Mouse (Mus musculus) embryonic stem cell, embryonic (primary cell): ENCODE results near the gene Jph3.

Experiments used
- CTCF ChIA-PET, 4 experiments: fragments of 300-600 bp in 2 of 4; fragments of 350-600 bp in 2 of 4; sonication (Branson Sonifier 250); formaldehyde crosslinking; loops; one replicate each; lab custom pipeline; 2022; ENCODE audit warnings: inconsistent platforms in 2 of 4; lab: Charles Lee
- POLR2A ChIA-PET, 4 experiments: fragments of 300-600 bp in 2 of 4; fragments of 350-600 bp in 2 of 4; sonication (Branson Sonifier 250); formaldehyde crosslinking; loops; one replicate each; lab custom pipeline; 2022; ENCODE audit warnings: antibody characterized with exemption in 4 of 4, inconsistent platforms in 1 of 4; lab: Charles Lee

The Jph3 gene

DNA sequence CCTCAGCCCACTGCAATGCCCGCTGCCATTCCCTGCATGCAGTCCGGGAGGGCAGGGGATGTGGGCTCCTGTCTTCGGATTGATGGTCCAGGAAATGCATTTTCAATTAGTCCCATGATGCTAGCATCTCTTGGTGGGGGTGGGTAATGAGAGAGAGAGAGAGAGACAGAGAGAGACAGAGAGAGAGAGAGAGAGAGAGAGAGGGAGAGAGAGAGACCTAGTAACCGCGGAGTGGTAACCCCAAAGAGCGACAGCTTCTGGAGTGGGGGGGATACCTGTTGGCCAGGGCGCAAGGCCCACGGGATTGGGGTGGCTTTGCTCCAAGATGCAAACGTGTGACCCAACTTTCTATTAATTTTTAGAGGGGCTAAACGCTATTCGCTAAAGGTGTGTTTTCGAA lies at the start of gene Jph3:
Jph3 (plus strand) TSS at position 301 of the 400 bp plus-strand sequence.
- CTCF ChIA-PET = interaction anchor here in 1 of 4 experiments (0.6 kb wide), 1 partner anchor 502 kb away, joined by 3 read pairs; no protein-coding TSS in a partner anchor
- POLR2A ChIA-PET = interaction anchor here in 1 of 4 experiments (1.9 kb wide), 1 partner anchor 12 kb away, joined by 5 read pairs; no protein-coding TSS in a partner anchor

DNA sequence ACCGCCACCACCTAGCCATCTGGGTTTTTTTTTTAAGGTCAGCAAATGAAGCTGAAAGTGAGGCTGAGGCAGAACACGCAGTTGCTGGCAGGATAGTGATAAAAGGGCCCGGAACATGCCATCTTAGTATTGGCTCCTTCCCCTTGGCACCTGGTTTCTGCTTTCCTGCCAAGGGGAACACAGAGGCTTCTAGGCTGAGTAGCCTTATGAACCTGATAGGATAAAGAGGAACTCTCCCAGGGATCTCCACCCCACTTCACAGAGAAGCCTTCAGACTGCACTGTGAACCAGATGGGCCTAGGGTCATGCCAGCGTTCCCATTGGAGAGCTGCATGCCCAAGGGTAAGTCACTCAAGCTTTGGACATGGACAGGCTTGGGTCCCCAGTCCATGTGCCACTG lies 48.5 kb upstream of the Jph3 start:
- POLR2A ChIA-PET = no interaction called here
- CTCF ChIA-PET = interaction anchor here in 3 of 4 experiments (0.9 to 1.3 kb wide), 3 partner anchors 13 to 78 kb away, joined by 3 read pairs; no protein-coding TSS in a partner anchor

DNA sequence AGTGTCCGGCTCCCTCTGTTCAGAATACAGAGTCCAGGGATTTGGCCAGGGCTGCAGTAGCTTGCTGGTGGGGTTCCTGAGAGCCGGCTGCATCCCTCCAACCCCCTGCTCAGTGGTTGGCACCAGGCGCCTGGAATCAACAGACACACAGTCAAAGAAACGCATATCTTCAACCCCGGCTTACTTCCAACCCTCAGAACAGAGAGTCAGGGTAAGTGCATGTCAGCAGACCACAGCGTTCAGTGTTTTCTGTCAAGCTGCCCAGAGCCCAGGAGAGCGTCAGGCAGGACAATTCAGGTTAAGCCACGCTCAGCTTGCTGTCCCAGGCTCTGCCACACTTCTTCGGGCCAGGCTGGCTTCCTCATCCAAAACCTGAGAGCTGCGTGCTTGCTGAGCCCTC lies 48.0 kb upstream of the Jph3 start:
- CTCF ChIA-PET = interaction anchor here (0.6 to 1.3 kb wide), 5 partner anchors 12 to 763 kb away, joined by 3 read pairs; no protein-coding TSS in a partner anchor
- POLR2A ChIA-PET = interaction anchor here in 1 of 4 experiments (0.7 kb wide), 1 partner anchor 11 kb away, joined by 3 read pairs; no protein-coding TSS in a partner anchor

DNA sequence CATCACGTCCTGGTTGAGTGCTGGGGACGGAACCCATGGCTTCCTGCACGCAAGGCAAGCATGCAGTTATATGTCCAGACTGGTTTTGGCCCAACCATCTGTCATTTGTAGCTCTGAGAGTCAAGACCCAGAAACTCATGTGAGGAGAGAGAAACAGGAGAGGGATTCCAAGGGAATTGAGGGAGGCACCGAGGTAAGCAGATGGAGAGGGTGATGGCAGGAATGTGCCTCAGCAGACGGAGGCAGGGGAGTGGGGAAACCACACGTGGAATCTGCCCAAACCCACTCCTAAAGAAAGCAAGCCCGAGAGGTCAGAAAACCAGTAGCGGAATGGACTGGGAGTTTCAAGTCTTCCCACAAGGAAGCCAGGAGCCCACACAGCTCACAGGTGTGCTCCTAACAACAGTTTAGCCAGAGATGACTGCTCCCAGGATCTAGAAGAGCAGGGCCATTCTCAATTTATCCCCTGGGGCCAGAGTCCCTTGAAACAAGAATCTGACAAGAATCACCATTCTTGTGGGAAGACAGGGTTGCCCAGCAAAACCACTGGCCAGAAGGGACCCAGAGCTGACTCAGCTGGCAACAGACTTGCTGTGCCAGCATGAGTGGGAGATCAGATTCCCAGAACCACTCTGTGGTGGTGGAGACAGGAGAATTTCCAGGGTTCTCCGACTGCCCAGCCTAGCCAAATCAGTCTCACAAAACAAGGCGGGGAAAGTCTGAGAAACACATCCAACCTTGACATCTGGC lies 46.2 kb upstream of the Jph3 start:
- ChIA-PET POLR2A (no interaction called here), CTCF (no interaction called here)

DNA sequence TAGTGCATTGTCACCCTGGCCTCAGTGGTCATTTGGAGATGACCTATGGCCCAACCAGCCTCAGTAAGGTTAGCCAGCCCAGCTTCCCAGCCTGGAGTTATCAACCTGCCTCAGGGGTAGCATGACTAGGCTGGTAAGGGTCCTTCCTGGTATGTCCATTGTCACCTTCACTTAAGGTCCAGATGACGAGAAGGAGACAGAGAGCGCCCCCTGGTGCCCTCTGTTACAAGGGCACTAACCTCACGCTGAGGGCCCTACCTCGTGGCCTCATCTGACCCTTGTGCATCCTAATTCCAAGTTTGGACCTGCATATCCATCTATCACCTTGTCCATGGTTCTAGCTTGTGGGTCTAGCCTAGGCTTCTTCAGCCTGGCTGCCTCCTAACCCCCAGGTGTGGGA lies 44.0 kb upstream of the Jph3 start:
- POLR2A ChIA-PET = interaction anchor here in 2 of 4 experiments (0.7 to 1.7 kb wide), 2 partner anchors 10 to 13 kb away, joined by 3 to 6 read pairs; no protein-coding TSS in a partner anchor
- CTCF ChIA-PET = interaction anchor here in 3 of 4 experiments (0.8 to 1.7 kb wide), 11 partner anchors 9 to 665 kb away, joined by 3 to 7 read pairs (median 3); no protein-coding TSS in a partner anchor

DNA sequence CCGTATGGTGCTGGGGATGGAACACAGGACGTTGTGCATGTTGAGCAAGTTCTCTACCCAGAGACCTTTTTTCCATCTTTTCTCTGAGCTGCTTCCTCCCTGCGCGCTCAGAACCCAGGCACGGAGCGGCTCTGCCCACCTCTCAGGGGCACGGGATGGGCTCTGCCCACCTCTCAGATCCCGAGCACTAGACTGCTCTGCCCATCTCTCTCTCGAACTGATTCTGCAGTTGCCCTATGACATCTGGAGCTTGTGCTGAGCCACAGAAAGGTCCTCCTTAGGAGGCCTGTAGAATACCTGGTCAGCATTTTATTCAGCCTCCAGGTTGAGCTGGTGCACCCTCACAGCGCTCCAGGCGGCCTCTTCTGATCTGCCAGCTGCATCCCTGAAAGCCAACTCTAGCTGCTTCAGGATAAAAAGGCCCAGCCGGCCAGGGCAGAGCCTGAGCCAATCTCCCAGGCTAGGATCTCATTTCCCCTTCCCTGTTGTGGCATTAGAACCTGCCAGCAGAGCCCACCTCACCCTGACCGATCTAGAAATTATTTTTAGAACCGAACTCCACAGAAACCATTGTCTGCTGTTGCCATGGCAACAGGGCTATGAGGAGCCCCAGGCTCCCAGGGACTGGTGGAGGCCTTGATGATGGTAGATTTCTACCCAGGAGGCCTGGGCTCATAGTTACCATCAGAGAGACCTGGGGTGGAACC lies 41.8 kb upstream of the Jph3 start:
- POLR2A ChIA-PET = interaction anchor here in 3 of 4 experiments (0.5 to 1.4 kb wide), 7 partner anchors 19 to 942 kb away, joined by 3 to 8 read pairs (median 3); partner anchors contain the start of gene Map1lc3b (in 1 of the 3)
- CTCF ChIA-PET = interaction anchor here in 3 of 4 experiments (0.6 to 2.4 kb wide), 7 partner anchors 12 to 584 kb away, joined by 3 to 6 read pairs (median 3); no protein-coding TSS in a partner anchor

GRCm38 (mm10) chr8:121688496-121688895 lies 40.9 kb upstream of the Jph3 start:
- ChIA-PET CTCF (interaction anchor here (0.6 to 1.4 kb wide), 10 partner anchors 12 to 1663 kb away, joined by 3 to 5 read pairs (median 3); no protein-coding TSS in a partner anchor), POLR2A (interaction anchor here in 2 of 4 experiments (0.7 to 1.4 kb wide), 4 partner anchors 18 to 23 kb away, joined by 3 read pairs; no protein-coding TSS in a partner anchor)

- POLR2A ChIA-PET = interaction anchor here in 1 of 4 experiments (0.5 kb wide), 1 partner anchor 474 kb away, joined by 4 read pairs; no protein-coding TSS in a partner anchor
- CTCF ChIA-PET = interaction anchor here (0.6 to 1.9 kb wide), 22 partner anchors 8 to 656 kb away, joined by 3 to 8 read pairs (median 3); partner anchors contain the start of gene Fbxo31 (in 1 of the 4)
Observed at GRCm38 (mm10) chr8:121694453-121694852, 35.0 kb upstream of the Jph3 start.

GRCm38 (mm10) chr8:121695585-121696184 lies 33.7 kb upstream of the Jph3 start:
- CTCF ChIA-PET = interaction anchor here in 2 of 4 experiments (0.5 to 1.3 kb wide), 4 partner anchors 10 to 319 kb away, joined by 3 to 4 read pairs (median 3); no protein-coding TSS in a partner anchor
- POLR2A ChIA-PET = interaction anchor here in 1 of 4 experiments (2.1 kb wide), 1 partner anchor 22 kb away, joined by 6 read pairs; no protein-coding TSS in a partner anchor

- ChIA-PET CTCF (interaction anchor here in 3 of 4 experiments (0.6 to 1.8 kb wide), 8 partner anchors 11 to 993 kb away, joined by 3 to 8 read pairs (median 3); no protein-coding TSS in a partner anchor), POLR2A (interaction anchor here in 3 of 4 experiments (0.7 to 2.1 kb wide), 10 partner anchors 10 to 153 kb away, joined by 3 to 6 read pairs (median 4); no protein-coding TSS in a partner anchor)
Observed at GRCm38 (mm10) chr8:121697735-121698614, 31.4 kb upstream of the Jph3 start.

GRCm38 (mm10) chr8:121698615-121699101 lies 30.8 kb upstream of the Jph3 start:
- ChIA-PET CTCF (interaction anchor here in 3 of 4 experiments (0.8 to 1.8 kb wide), 5 partner anchors 10 to 993 kb away, joined by 3 to 5 read pairs (median 3); no protein-coding TSS in a partner anchor), POLR2A (interaction anchor here in 3 of 4 experiments (0.7 to 2.0 kb wide), 5 partner anchors 10 to 152 kb away, joined by 3 to 6 read pairs (median 3); no protein-coding TSS in a partner anchor)

GRCm38 (mm10) chr8:121699936-121700335 lies 29.5 kb upstream of the Jph3 start:
- ChIA-PET CTCF (interaction anchor here in 1 of 4 experiments (0.7 kb wide), 1 partner anchor 142 kb away, joined by 4 read pairs; no protein-coding TSS in a partner anchor), POLR2A (interaction anchor here in 1 of 4 experiments (0.6 to 1.4 kb wide), 2 partner anchors 9 to 645 kb away, joined by 3 to 4 read pairs; no protein-coding TSS in a partner anchor)

- CTCF ChIA-PET = interaction anchor here in 1 of 4 experiments (0.6 to 0.9 kb wide), 2 partner anchors 11 to 12 kb away, joined by 3 to 4 read pairs; no protein-coding TSS in a partner anchor
Observed at GRCm38 (mm10) chr8:121705174-121705573, 24.2 kb upstream of the Jph3 start.

DNA sequence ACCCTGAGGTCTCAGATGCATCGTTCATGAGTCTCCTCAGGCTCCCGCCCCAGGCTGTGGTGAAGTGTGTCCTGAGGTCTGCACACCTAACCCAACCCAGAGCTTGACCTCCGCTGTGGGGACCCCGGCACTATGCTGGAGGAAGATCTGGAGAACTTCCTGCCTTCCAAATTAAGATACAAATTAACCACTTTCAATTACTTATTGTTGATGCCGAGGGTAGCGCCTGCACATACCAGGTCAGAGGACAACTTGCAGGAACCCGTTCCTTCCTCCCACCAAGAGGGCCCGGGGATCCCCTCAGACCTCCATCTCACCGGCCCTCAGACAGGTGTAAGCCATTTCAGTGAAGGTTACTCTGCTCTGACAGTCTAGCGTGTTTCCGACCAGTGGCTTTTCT lies 22.5 kb upstream of the Jph3 start:
- ChIA-PET POLR2A (interaction anchor here in 2 of 4 experiments (0.7 to 0.8 kb wide), 2 partner anchors 10 to 92 kb away, joined by 3 read pairs; no protein-coding TSS in a partner anchor), CTCF (interaction anchor here in 2 of 4 experiments (0.6 to 0.7 kb wide), 2 partner anchors 11 to 52 kb away, joined by 3 to 5 read pairs; no protein-coding TSS in a partner anchor)

More at GRCm38 (mm10) chr8:121705174-121705573, 24.2 kb upstream of the Jph3 start:
- POLR2A ChIA-PET = interaction anchor here in 2 of 4 experiments (0.6 to 1.0 kb wide), 2 partner anchors 14 to 35 kb away, joined by 3 read pairs; no protein-coding TSS in a partner anchor

DNA sequence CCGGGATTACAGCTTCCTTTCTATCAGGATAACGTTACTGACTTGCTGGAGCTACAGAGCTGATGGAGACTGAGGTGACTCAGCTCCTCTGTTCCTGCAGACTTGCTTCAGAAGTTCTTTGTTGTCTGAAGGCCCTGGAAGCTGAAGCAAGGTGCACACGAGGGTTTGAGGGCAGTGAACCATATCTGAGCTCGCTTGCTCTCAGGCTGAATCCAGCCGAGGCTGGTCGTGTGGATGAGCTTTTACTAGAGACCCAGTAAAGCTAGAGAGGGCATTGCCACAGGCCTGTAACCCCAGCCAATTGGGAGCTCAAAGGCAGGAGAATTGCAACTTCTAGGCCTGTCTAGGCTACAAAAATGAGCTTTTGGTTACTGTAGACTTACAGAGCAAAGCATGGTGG lies 21.0 kb upstream of the Jph3 start:
- CTCF ChIA-PET = interaction anchor here in 3 of 4 experiments (0.6 to 2.2 kb wide), 9 partner anchors 9 to 784 kb away, joined by 3 to 15 read pairs (median 4); partner anchors contain the start of gene Zcchc14 (in 1 of the 3)
- POLR2A ChIA-PET = interaction anchor here (0.5 to 2.1 kb wide), 11 partner anchors 8 to 736 kb away, joined by 3 to 14 read pairs (median 4); partner anchors contain the start of gene Slc7a5 (in 1 of the 4)
